Mouse (Mus musculus): ENCODE results near the gene Smg7.

The Smg7 gene

GRCm38 (mm10) chr1:152808392-152808680 lies 94.1 kb downstream of the Smg7 start:
- DNase-seq (ENCODE audit: low read depth, low spot score), result no peak

- DNase-seq (ENCODE audit: low read depth, low spot score), result no peak
Measured at GRCm38 (mm10) chr1:152807619-152808391, 94.6 kb downstream of the Smg7 start.

- no peak for DNase-seq (ENCODE audit: low read depth, low spot score)
Measured at GRCm38 (mm10) chr1:152804907-152805306, 97.5 kb downstream of the Smg7 start.

- DNase-seq (ENCODE audit: low read depth, low spot score), result no peak
Measured at GRCm38 (mm10) chr1:152800633-152801176, 101.7 kb downstream of the Smg7 start.

- DNase-seq (ENCODE audit: low read depth, low spot score), result no peak
Measured at GRCm38 (mm10) chr1:152799897-152800296, 102.5 kb downstream of the Smg7 start, which contains the start of gene Ncf2. Gene Ncf2, plus strand, starts transcription at chr1:152800194.

GRCm38 (mm10) chr1:152798125-152798524 lies 104.3 kb downstream of the Smg7 start:
- DNase-seq (ENCODE audit: low read depth, low spot score), result no peak

- no peak for DNase-seq (ENCODE audit: low read depth, low spot score)
Measured at GRCm38 (mm10) chr1:152796683-152797263, 105.7 kb downstream of the Smg7 start.

GRCm38 (mm10) chr1:152795688-152796255 lies 106.7 kb downstream of the Smg7 start:
- no peak for DNase-seq (ENCODE audit: low read depth, low spot score)

- DNase-seq (ENCODE audit: low read depth, low spot score), result peak; percentile 66
Measured at GRCm38 (mm10) chr1:152793495-152794130, 108.8 kb downstream of the Smg7 start.

- peak; percentile 80 for DNase-seq (ENCODE audit: low read depth, low spot score)
Measured at GRCm38 (mm10) chr1:152792736-152793494, 109.5 kb downstream of the Smg7 start.

GRCm38 (mm10) chr1:152791269-152791668 lies 111.2 kb downstream of the Smg7 start:
- DNase-seq (ENCODE audit: low read depth, low spot score), result peak; percentile 72

GRCm38 (mm10) chr1:152790821-152791220 lies 111.6 kb downstream of the Smg7 start:
- peak; percentile 32 for DNase-seq (ENCODE audit: low read depth, low spot score)

GRCm38 (mm10) chr1:152790254-152790653 lies 112.2 kb downstream of the Smg7 start:
- peak; percentile 74 for DNase-seq (ENCODE audit: low read depth, low spot score)

GRCm38 (mm10) chr1:152788121-152788660 lies 114.3 kb downstream of the Smg7 start:
- DNase-seq (ENCODE audit: low read depth, low spot score), result no peak
